Mouse (Mus musculus): ENCODE data around the gene Gys1.

Gys1 gene

GRCm38 (mm10) chr7:45414740-45415224 lies 19.9 kb upstream of the Gys1 start:
- DNase-seq (ENCODE audit: low spot score), result no peak

GRCm38 (mm10) chr7:45415636-45416035 lies 19.0 kb upstream of the Gys1 start:
- no peak for DNase-seq (ENCODE audit: low spot score)

GRCm38 (mm10) chr7:45417962-45418492 lies 16.6 kb upstream of the Gys1 start:
- no peak for DNase-seq (ENCODE audit: low spot score)

- DNase-seq (ENCODE audit: low spot score), result no peak
Observed at GRCm38 (mm10) chr7:45419859-45420614, 14.6 kb upstream of the Gys1 start.

GRCm38 (mm10) chr7:45420615-45420919 lies 14.1 kb upstream of the Gys1 start, which contains the start of gene Lhb:
Gene Lhb (plus strand): TSS chr7:45420820.
- no peak for DNase-seq (ENCODE audit: low spot score)

- no peak for DNase-seq (ENCODE audit: low spot score)
Observed at GRCm38 (mm10) chr7:45421194-45421593, 13.4 kb upstream of the Gys1 start.

GRCm38 (mm10) chr7:45426556-45426955 lies 8.1 kb upstream of the Gys1 start:
- no peak for DNase-seq (ENCODE audit: low spot score)

- no peak for DNase-seq (ENCODE audit: low spot score)
Observed at GRCm38 (mm10) chr7:45433835-45434202, 825 bp upstream of the Gys1 start.

- DNase-seq (ENCODE audit: low spot score), result no peak
Observed at GRCm38 (mm10) chr7:45435038-45435437, 394 bp downstream of the Gys1 start.

GRCm38 (mm10) chr7:45436444-45436843 lies 1.8 kb downstream of the Gys1 start:
- DNase-seq (ENCODE audit: low spot score), result no peak

- no peak for DNase-seq (ENCODE audit: low spot score)
Observed at GRCm38 (mm10) chr7:45437046-45437445, 2.4 kb downstream of the Gys1 start.

GRCm38 (mm10) chr7:45437521-45438276 lies 3.1 kb downstream of the Gys1 start, which contains the start of gene Ruvbl2:
Gene Ruvbl2 (minus strand): TSS chr7:45438096.
- DNase-seq (ENCODE audit: low spot score), result no peak

- DNase-seq (ENCODE audit: low spot score), result no peak
Observed at GRCm38 (mm10) chr7:45443526-45444420, 9.1 kb downstream of the Gys1 start.

GRCm38 (mm10) chr7:45446589-45446988 lies 11.9 kb downstream of the Gys1 start:
- DNase-seq (ENCODE audit: low spot score), result no peak

GRCm38 (mm10) chr7:45447325-45447990 lies 12.8 kb downstream of the Gys1 start:
- DNase-seq (ENCODE audit: low spot score), result no peak

- no peak for DNase-seq (ENCODE audit: low spot score)
Observed at GRCm38 (mm10) chr7:45449974-45450373, 15.3 kb downstream of the Gys1 start.

GRCm38 (mm10) chr7:45451344-45451982 lies 16.8 kb downstream of the Gys1 start:
- peak; percentile 93 for DNase-seq (ENCODE audit: low spot score)

GRCm38 (mm10) chr7:45454971-45455370 lies 20.3 kb downstream of the Gys1 start:
- no peak for DNase-seq (ENCODE audit: low spot score)

GRCm38 (mm10) chr7:45455932-45456696 lies 21.5 kb downstream of the Gys1 start:
- no peak for DNase-seq (ENCODE audit: low spot score)

- no peak for DNase-seq (ENCODE audit: low spot score)
Observed at GRCm38 (mm10) chr7:45456721-45457203, 22.1 kb downstream of the Gys1 start.

Data from testis, postnatal 10 days (tissue).